Mouse (Mus musculus): ENCODE results near the gene Fbxl17.

DNA sequence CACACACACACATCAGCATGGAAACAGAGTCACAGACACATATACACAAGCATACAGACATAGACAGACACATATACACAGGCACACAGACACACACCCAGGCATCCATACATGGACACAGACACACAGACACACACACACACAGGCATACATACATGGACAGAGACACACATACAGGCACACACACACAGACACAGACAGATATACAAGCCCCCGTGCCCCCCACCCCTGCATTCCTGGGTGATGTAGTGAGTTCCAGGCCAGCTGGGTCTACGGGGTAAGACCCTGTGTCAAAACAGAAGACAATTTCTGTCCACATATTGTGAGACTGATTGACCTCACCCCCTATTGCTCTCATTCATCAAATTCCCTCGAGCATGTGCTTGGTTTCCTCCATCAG, 332.6 kb downstream of the Fbxl17 start:
- TF ChIP-seq NELFE (IDR thresholded peaks at IDR 0.05; ENCODE audit: low read depth, low read length) (no peak), CTCF (IDR thresholded peaks at IDR 0.05 in 2 of 3, conservative IDR thresholded peaks at IDR 0.05 in 1 of 3; ENCODE audit: control insufficient read depth in 1 of 3, insufficient read depth in 1 of 3, low read depth in 2 of 3, low read length in 3 of 3, poor library complexity in 1 of 3, severe bottlenecking in 1 of 3) (no peak), ZKSCAN1 (IDR thresholded peaks at IDR 0.05; ENCODE audit: low read depth, low read length) (no peak)

Measured in MEL (cell line).